Mouse (Mus musculus) liver, adult 2 months (tissue): ENCODE measurements at regions not wholly inside any gene's neighbourhood (a gene's known extent, or its start where the extent isn't known, plus 50 kb on each side); places are given as distances from the start of the nearest gene placed in this dataset.

Source experiments
- CTCF ChIP-seq: fragments of 200-500 bp; IDR thresholded peaks from 2 replicates; pipeline ENCODE4 v1.5.1; 2011; ENCODE audit warnings: low read depth, low read length, control low read depth
- POLR2A ChIP-seq: fragments of 200-500 bp; IDR thresholded peaks from 2 replicates; pipeline ENCODE4 v1.6.1; 2011; ENCODE audit warnings: low read length, control low read depth; ENCODE audit not compliant: insufficient read depth; ENCODE audit errors: extremely low read depth

GRCm38 (mm10) chr13:53665592-53665991 lies 192.7 kb upstream of the Msx2 start:
- TF ChIP-seq CTCF: no peak
- TF ChIP-seq POLR2A: no peak
